Comparison of ENCODE assay signal across 13 mouse cellular contexts in the genomic region with DNA sequence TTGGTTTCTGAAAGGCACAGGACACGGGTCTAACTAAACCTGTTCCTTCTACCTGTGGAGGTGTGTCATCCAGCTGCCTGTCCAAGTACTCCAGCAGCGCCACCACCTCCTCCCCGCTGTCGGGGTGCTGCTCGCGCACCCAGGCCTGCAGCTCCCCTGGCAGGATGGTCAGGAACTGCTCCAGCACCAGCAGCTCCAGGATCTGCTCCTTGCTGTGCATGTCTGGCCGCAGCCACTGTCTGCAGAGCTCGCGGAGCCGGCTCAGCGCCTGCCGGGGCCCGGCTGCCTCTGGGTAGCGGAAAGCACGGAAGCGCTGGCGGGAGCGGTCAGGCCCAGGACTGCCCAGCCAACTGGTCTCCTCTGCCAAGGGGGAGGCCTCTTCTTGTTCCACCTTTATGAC. TPM values are rescaled to one million over a fixed set of nuclear protein-coding genes. Genes with fewer than 3 reads are reported as not detected.
A peak's percentile ranks its signal among the peaks of the same experiment; 100 is the strongest.
DNase-seq lines count a peak whose midpoint lies in the region; ATAC-seq and TF ChIP-seq lines count a peak whose summit lies in the region.
"Not testable (repeated sequence)": the region's sequence is repeated elsewhere in the genome, so short reads cannot be mapped to it uniquely, and the experiment has no call there.
"Had no signal": no experiment of that assay in that cellular context is flagged by ENCODE, and none has a peak within 500 bp of the region (broad histone marks: within the 10 kb centered on the region; RNA-seq: fewer than 3 reads in every experiment).

No protein-coding gene starts in this region.

- TF ChIP-seq POLR2A in kidney, adult 2 months (IDR thresholded peaks at IDR 0.05; ENCODE audit: low read depth, low read length), result not testable (repeated sequence)

- not testable (repeated sequence) for DNase-seq in Patski (ENCODE audit: low read depth, low spot score); forebrain, postnatal 0 days; heart, postnatal 0 days (ENCODE audit: low spot score)
- peak; percentile 18 for DNase-seq in cerebellum, adult 8-10 months
- DNase-seq in kidney, adult 2 months, result peak; percentile 33
- DNase-seq in left cerebral cortex, adult 18-20 months (ENCODE audit: low spot score in 2 of 2), result peak; percentile 12 to 14
- peak; percentile 33 to 59 for DNase-seq in lung, postnatal 4 days
- peak; percentile 7 for DNase-seq in right cerebral cortex, adult 18-20 months

- WGBS in forebrain, postnatal 0 days, result 96% methylated on average over 14 of the region's 18 CpGs
- WGBS in heart, postnatal 0 days, result 85% methylated on average over 16 of the region's 18 CpGs
- WGBS in kidney, adult 2 months, result 94% methylated on average over 18 of the region's 18 CpGs

- in situ Hi-C loops in Patski (cut with MboI; ENCODE audit: low pct_unique_long_range_greater_than_20kb), result not testable (repeated sequence)

- not testable (repeated sequence) for H3K27ac ChIP-seq in forebrain, postnatal 0 days (ENCODE audit: low read depth, low read length); heart, postnatal 0 days (ENCODE audit: low read depth); kidney, adult 2 months (ENCODE audit: insufficient read depth, low read depth, low read length)

- CTCF ChIA-PET in Patski (lab: Charles Lee), result interaction anchor here (1.8 to 2.8 kb wide), 2 partner anchors 8 to 20 kb away, joined by 3 to 11 read pairs; no protein-coding TSS in a partner anchor

- not testable (repeated sequence) for H3K27me3 ChIP-seq in Patski; forebrain, postnatal 0 days (ENCODE audit: insufficient read depth, low read length); heart, postnatal 0 days (ENCODE audit: control insufficient read depth, insufficient read depth, low read length); kidney, adult 2 months (replicated peaks; ENCODE audit: control insufficient read depth, insufficient read depth, low read length)

- H3K4me2 ChIP-seq in forebrain, postnatal 0 days (ENCODE audit: low read depth); heart, postnatal 0 days (ENCODE audit: low read depth, low read length): not testable (repeated sequence)

- ATAC-seq in Patski, result peak; percentile 67
- peak; percentile 43; the same call in 1 of the 2 replicates for ATAC-seq in forebrain, postnatal 0 days
- peak; percentile 36; the same call in 1 of the 2 replicates for ATAC-seq in heart, postnatal 0 days (ENCODE audit: insufficient read depth, low read depth)

- TF ChIP-seq CTCF in Patski (IDR thresholded peaks at IDR 0.05); forebrain, postnatal 0 days (IDR thresholded peaks at IDR 0.05; ENCODE audit: low read depth); heart, postnatal 0 days (IDR thresholded peaks at IDR 0.05; ENCODE audit: low read depth); kidney, adult 2 months (conservative IDR thresholded peaks at IDR 0.05; ENCODE audit: insufficient read depth, insufficient read length, low read depth, low read length): not testable (repeated sequence)

- H3K9me3 ChIP-seq in forebrain, postnatal 0 days (ENCODE audit: low read length); heart, postnatal 0 days (replicated peaks; ENCODE audit: control insufficient read depth, low read length): not testable (repeated sequence)

- H3K4me3 ChIP-seq in forebrain, postnatal 0 days (ENCODE audit: low read depth, low read length); heart, postnatal 0 days (ENCODE audit: low read depth, low read length); kidney, adult 2 months (ENCODE audit: insufficient read depth, low read depth, low read length): not testable (repeated sequence)

- TF ChIP-seq EP300 in heart, postnatal 0 days (IDR thresholded peaks at IDR 0.05; ENCODE audit: low read depth), result not testable (repeated sequence)

- H3K36me3 ChIP-seq in forebrain, postnatal 0 days (ENCODE audit: insufficient read depth), result peaks cover 34% of the 10 kb centered on the region
- peaks cover 60% of the 10 kb centered on the region for H3K36me3 ChIP-seq in heart, postnatal 0 days (replicated peaks; ENCODE audit: control insufficient read depth, insufficient read depth, low read length)
- peaks cover 24% of the 10 kb centered on the region for H3K36me3 ChIP-seq in kidney, adult 2 months (ENCODE audit: control insufficient read depth, insufficient read depth, low read length)

- H3K9ac ChIP-seq in forebrain, postnatal 0 days; heart, postnatal 0 days (replicated peaks; ENCODE audit: low read depth, low read length): not testable (repeated sequence)

- POLR2A ChIA-PET in Patski (lab: Charles Lee), result not testable (repeated sequence)

- H3K4me1 ChIP-seq in forebrain, postnatal 0 days (ENCODE audit: insufficient read depth); kidney, adult 2 months (ENCODE audit: control insufficient read depth, insufficient read depth, low read length): not testable (repeated sequence)
- peaks cover 16% of the 10 kb centered on the region; the same call in 1 of the 2 replicates for H3K4me1 ChIP-seq in heart, postnatal 0 days (ENCODE audit: control insufficient read depth, insufficient read depth)

RNA-seq across cellular contexts. Expression of gene Zkscan3, which starts 6.5 kb away (rescaled TPM):
- polyA plus RNA-seq in Patski (2021), result 54.0 TPM
- 51.8 and 54.0 TPM in 2 replicates for total RNA-seq in forebrain, postnatal 0 days (2014; rRNA removed)
- 42.2 and 45.6 TPM in 2 replicates for polyA plus RNA-seq in forebrain, postnatal 0 days (2015; fragmentation: Nextera tagmentation; extraction: Ambion mirVana)
- total RNA-seq in heart, postnatal 0 days (2014; rRNA removed; ENCODE audit: low replicate concordance), result 32.7 and 40.8 TPM in 2 replicates
- polyA plus RNA-seq in heart, postnatal 0 days (2015; fragmentation: Nextera tagmentation; extraction: Ambion mirVana), result 49.1 and 54.5 TPM in 2 replicates
- polyA plus RNA-seq in kidney, adult 2 months (2012; rRNA removed), result 18.4 and 20.6 TPM in 2 replicates
- 10 to 100 TPM; 36.0 to 38.1 TPM for total RNA-seq in left cerebral cortex, adult 18-20 months (2021)

RNA-seq across cellular contexts. Expression of gene Zscan12, which starts 33.4 kb away (rescaled TPM):
- polyA plus RNA-seq in Patski (2021), result 10.4 TPM
- total RNA-seq in forebrain, postnatal 0 days (2014; rRNA removed), result 10.4 and 11.5 TPM in 2 replicates
- polyA plus RNA-seq in forebrain, postnatal 0 days (2015; fragmentation: Nextera tagmentation; extraction: Ambion mirVana), result 7.2 and 8.1 TPM in 2 replicates
- 3.6 and 7.8 TPM in 2 replicates for total RNA-seq in heart, postnatal 0 days (2014; rRNA removed; ENCODE audit: low replicate concordance)
- polyA plus RNA-seq in heart, postnatal 0 days (2015; fragmentation: Nextera tagmentation; extraction: Ambion mirVana), result 5.2 TPM in 2 replicates
- polyA plus RNA-seq in kidney, adult 2 months (2012; rRNA removed), result 1.6 TPM in 2 replicates
- total RNA-seq in left cerebral cortex, adult 18-20 months (2021), result 1 to 10 TPM; 8.3 to 8.9 TPM

RNA-seq across cellular contexts. Expression of gene Pgbd1, which starts 44.8 kb away (rescaled TPM):
- 0.17 TPM for polyA plus RNA-seq in Patski (2021)
- 2.3 and 4.7 TPM in 2 replicates for total RNA-seq in forebrain, postnatal 0 days (2014; rRNA removed)
- 0.83 and 1.5 TPM in 2 replicates for polyA plus RNA-seq in forebrain, postnatal 0 days (2015; fragmentation: Nextera tagmentation; extraction: Ambion mirVana)
- total RNA-seq in heart, postnatal 0 days (2014; rRNA removed; ENCODE audit: low replicate concordance), result 1.7 and 1.9 TPM in 2 replicates
- 1.5 and 2.1 TPM in 2 replicates for polyA plus RNA-seq in heart, postnatal 0 days (2015; fragmentation: Nextera tagmentation; extraction: Ambion mirVana)
- polyA plus RNA-seq in kidney, adult 2 months (2012; rRNA removed), result 1.1 and 1.2 TPM in 2 replicates
- 1 to 10 TPM in 1 of 2 experiments, under 1 TPM in 1; 0.98 to 1.5 TPM for total RNA-seq in left cerebral cortex, adult 18-20 months (2021)

RNA-seq across cellular contexts. Expression of gene Olfr1367, which starts 49.3 kb away (rescaled TPM):
- polyA plus RNA-seq in Patski (2021), result not detected
- total RNA-seq in forebrain, postnatal 0 days (2014; rRNA removed), result not detected in 2 replicates
- not detected in 2 replicates for polyA plus RNA-seq in forebrain, postnatal 0 days (2015; fragmentation: Nextera tagmentation; extraction: Ambion mirVana)
- not detected in 2 replicates for total RNA-seq in heart, postnatal 0 days (2014; rRNA removed; ENCODE audit: low replicate concordance)
- polyA plus RNA-seq in heart, postnatal 0 days (2015; fragmentation: Nextera tagmentation; extraction: Ambion mirVana), result not detected in 2 replicates
- polyA plus RNA-seq in kidney, adult 2 months (2012; rRNA removed), result not detected in 2 replicates
- not detected for total RNA-seq in left cerebral cortex, adult 18-20 months (2021)
- polyA plus RNA-seq: embryonic facial prominence, embryonic 10.5 days; hindbrain, embryonic 10.5 days; liver, embryonic 15.5 days; myocyte; stomach, embryonic 15.5 days had no signal

RNA-seq across cellular contexts. Expression of gene Zscan26, which starts 57.5 kb away (rescaled TPM):
- 25.5 TPM for polyA plus RNA-seq in Patski (2021)
- 25.2 and 27.1 TPM in 2 replicates for total RNA-seq in forebrain, postnatal 0 days (2014; rRNA removed)
- polyA plus RNA-seq in forebrain, postnatal 0 days (2015; fragmentation: Nextera tagmentation; extraction: Ambion mirVana), result 10.9 and 16.7 TPM in 2 replicates
- 14.1 and 17.5 TPM in 2 replicates for total RNA-seq in heart, postnatal 0 days (2014; rRNA removed; ENCODE audit: low replicate concordance)
- 19.5 and 22.4 TPM in 2 replicates for polyA plus RNA-seq in heart, postnatal 0 days (2015; fragmentation: Nextera tagmentation; extraction: Ambion mirVana)
- polyA plus RNA-seq in kidney, adult 2 months (2012; rRNA removed), result 13.7 and 14.7 TPM in 2 replicates
- total RNA-seq in left cerebral cortex, adult 18-20 months (2021), result 10 to 100 TPM; 58.1 to 60.4 TPM
